Mouse (Mus musculus): ENCODE results near the gene Ndufaf3. TPM values are rescaled to one million over a fixed set of nuclear protein-coding genes. Genes with fewer than 3 reads are reported as not detected.

The Ndufaf3 gene
- polyA plus RNA-seq, 1 experiment, result 25.5 TPM

DNA sequence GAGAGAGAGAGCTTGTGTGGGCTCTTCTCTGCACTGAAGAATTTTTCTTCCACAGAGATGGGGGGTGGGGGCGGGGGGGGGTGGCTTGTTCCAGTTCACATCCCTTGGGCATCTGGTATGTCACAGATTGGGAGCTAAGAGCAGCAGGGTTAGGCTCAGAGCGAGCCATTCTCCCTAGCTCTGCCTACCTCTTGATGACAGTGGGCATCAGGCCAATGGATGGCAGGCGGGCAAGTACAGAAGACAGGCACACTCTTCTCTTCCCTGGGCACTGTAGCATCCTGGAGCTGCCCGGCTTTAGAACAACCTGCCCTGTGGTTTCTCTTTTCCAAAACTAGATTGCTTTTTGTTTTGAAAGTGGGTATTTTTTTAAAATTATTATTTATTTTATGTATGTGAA is 24.2 kb upstream of the Ndufaf3 start:
- Histone ChIP-seq H3K4me3 (ENCODE audit: insufficient read depth, low read length) (no peak overlapping the region), H3K4me1 (ENCODE audit: control insufficient read depth, insufficient read depth, low read length) (peaks cover 5% of the 10 kb centered on the region; the same call in 1 of the 2 replicates), H3K27ac (ENCODE audit: insufficient read depth, low read length) (no peak overlapping the region)
- TF ChIP-seq POLR2A (IDR thresholded peaks at IDR 0.05; ENCODE audit: low read depth, low read length), result no peak
- TF ChIP-seq CTCF (IDR thresholded peaks at IDR 0.05; ENCODE audit: borderline replicate concordance, insufficient read depth, low read length), result no peak

DNA sequence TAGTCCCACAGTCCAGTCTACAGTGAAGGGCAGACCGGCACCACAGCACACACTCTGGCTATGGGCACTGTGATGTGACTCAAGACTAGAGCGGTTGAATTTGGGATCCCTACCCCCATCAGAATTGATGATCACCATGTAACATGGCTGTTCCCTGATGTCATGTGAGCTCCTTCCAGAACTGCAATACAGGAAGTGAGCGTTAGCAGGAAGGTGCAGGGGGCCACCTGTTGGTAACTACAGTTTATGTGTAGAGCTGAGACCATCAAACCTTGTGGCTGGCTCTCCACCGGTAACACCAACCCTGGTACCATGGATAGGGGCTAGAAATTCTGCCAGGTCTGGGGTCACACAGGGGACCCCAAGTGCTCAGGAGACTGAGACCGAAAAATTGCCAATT is 22.0 kb upstream of the Ndufaf3 start:
- no peak overlapping the region for H3K27ac ChIP-seq (ENCODE audit: insufficient read depth, low read length)
- H3K4me1 ChIP-seq (ENCODE audit: control insufficient read depth, insufficient read depth, low read length), result peaks cover 5% of the 10 kb centered on the region; the same call in 1 of the 2 replicates
- H3K4me3 ChIP-seq (ENCODE audit: insufficient read depth, low read length), result no peak overlapping the region
- TF ChIP-seq POLR2A (IDR thresholded peaks at IDR 0.05; ENCODE audit: low read depth, low read length), result no peak
- TF ChIP-seq CTCF (IDR thresholded peaks at IDR 0.05; ENCODE audit: borderline replicate concordance, insufficient read depth, low read length), result no peak

DNA sequence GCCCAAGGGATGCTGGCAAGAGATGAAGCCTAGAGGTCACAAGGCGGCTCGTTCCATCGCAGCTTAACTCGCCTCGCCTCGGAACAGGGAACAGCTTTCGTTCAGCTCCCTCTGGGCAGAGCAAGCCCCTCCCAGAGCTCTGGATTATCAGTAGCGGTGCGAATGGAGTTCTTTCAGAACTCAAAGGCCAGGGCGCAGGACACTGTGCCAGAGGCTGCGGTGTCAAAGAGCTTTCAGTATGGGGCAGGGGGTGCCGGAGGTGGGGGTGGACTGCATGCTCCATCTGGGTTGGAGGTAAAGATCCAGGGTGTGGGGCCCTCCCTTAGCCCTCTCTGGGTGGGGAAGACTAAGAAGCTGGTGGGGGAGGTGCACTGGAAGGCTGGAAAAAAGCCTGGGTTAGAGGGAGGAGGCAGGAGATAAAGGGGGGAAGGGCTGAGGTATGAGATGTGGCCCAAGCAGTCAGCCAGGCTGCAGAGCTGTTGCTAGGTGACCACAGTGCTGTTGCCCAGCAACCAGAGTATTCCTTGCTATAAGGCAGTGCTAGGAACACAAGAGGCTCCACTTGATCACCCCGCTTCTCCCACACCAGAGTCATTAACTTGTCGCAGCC is 20.4 kb upstream of the Ndufaf3 start:
- Histone ChIP-seq H3K27ac (ENCODE audit: insufficient read depth, low read length) (no peak overlapping the region), H3K4me3 (ENCODE audit: insufficient read depth, low read length) (no peak overlapping the region), H3K4me1 (ENCODE audit: control insufficient read depth, insufficient read depth, low read length) (peaks cover 5% of the 10 kb centered on the region; the same call in 1 of the 2 replicates)
- no peak for TF ChIP-seq CTCF (IDR thresholded peaks at IDR 0.05; ENCODE audit: borderline replicate concordance, insufficient read depth, low read length)
- TF ChIP-seq POLR2A (IDR thresholded peaks at IDR 0.05; ENCODE audit: low read depth, low read length), result no peak

DNA sequence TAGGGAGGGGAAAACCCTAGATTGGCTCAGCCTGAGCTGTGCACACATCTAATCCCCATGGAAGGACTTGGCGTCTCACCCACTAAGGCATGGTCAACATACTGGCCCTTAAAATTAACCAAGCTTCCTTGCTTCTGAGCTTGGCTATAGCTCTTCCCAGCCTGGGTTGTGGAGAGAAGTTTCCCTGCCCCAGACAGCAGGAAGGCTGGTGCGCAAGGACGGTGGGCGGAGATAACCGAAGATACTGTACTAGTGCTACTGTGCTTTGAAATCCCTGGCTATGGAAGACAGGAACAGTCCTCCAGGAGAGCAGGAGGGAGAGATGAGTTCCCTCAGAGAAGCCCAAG is 12.1 kb upstream of the Ndufaf3 start:
- no peak overlapping the region for H3K27ac ChIP-seq (ENCODE audit: insufficient read depth, low read length)

DNA sequence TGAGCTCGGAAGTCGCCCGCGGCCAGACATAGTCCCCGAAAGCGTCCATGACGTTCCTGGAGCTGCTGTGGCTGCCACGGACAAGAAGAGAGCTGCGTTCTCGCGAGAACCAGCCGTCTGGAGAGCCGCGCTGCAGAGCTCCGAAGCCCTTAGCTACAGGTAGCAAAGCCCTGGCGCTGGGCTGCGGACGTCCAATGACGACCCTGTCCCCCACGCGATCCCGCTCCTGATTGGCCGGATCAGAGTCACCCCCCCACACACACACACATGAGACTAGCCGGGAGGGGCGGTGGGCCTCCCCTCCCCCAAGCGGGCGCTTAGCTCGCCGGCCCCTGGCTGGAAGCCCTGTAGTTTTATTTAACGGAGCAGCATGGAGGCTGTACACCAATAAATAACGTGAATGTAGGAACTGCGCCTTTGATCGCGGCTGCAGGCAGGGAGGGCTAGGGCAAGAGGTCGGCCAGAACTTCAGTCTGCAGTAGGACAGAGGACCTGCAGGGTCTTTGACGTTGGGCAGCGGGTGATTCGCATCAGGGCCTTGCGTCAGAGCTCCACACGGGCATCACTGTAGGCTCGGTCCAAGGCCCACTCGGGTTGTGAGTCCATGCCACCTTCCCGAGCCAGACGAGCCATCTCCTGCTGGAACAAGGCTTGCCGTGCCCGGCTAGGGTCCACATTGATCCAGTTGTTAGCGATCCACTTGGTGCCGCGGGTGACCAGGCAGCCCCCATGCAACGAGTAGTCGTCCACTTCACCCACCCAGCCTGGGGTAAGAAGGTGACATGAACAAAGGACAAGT is 11.5 kb upstream of the Ndufaf3 start, which contains the start of gene Wdr6:
Gene Wdr6, minus strand, starts transcription at position 195 of the 799 bp plus-strand sequence.
- Histone ChIP-seq H3K4me1 (ENCODE audit: control insufficient read depth, insufficient read depth, low read length) (0 out of 2 replicates have a peak, but pooled peaks cover 5% of the 10 kb centered on the region), H3K27ac (ENCODE audit: insufficient read depth, low read length) (peak within 1 kb of the TSS; percentile 6; the same call in 1 of the 2 replicates), H3K4me3 (ENCODE audit: insufficient read depth, low read length) (peak within 1 kb of the TSS; percentile 80)
- TF ChIP-seq CTCF (IDR thresholded peaks at IDR 0.05; ENCODE audit: borderline replicate concordance, insufficient read depth, low read length), result no peak
- TF ChIP-seq POLR2A (IDR thresholded peaks at IDR 0.05; ENCODE audit: low read depth, low read length), result peak; percentile 88

More for the DNA sequence above, 12.1 kb upstream of the Ndufaf3 start:
- 0 out of 2 replicates have a peak, but pooled peaks cover 5% of the 10 kb centered on the region for H3K4me1 ChIP-seq (ENCODE audit: control insufficient read depth, insufficient read depth, low read length)
- H3K4me3 ChIP-seq (ENCODE audit: insufficient read depth, low read length), result no peak overlapping the region
- TF ChIP-seq POLR2A (IDR thresholded peaks at IDR 0.05; ENCODE audit: low read depth, low read length) (no peak), CTCF (IDR thresholded peaks at IDR 0.05; ENCODE audit: borderline replicate concordance, insufficient read depth, low read length) (no peak)

DNA sequence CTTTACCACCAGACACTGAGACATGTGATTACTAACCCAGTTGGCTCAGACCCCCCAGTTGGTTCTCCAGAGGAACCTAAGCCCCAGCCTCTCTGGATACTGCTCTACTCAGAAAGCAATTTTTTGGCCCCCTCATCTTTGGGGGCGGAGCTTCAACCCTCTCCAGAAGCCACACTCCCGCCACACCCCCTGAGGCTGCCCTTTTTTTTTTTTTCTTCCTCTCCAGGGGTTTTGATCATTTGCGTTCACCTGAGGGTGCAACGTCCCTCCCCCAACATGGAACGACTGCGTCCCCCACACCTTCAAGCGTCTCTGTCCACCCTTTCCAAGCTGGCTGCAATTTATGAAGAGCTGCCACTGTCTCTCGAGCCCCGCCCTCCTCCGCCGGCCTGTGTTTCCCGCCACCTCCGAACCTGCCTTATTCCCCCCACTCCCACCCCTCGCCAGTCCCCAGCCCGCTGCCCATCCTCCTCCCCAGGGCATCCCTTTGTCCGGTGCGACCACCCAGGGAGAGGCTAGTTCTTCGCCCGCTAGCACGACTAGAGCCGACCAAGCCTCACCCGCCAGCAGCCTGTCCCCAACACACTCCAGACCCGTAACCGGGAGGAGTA is 10.8 kb upstream of the Ndufaf3 start:
- no peak overlapping the region for H3K27ac ChIP-seq (ENCODE audit: insufficient read depth, low read length)
- H3K4me1 ChIP-seq (ENCODE audit: control insufficient read depth, insufficient read depth, low read length), result 0 out of 2 replicates have a peak, but pooled peaks cover 5% of the 10 kb centered on the region
- TF ChIP-seq POLR2A (IDR thresholded peaks at IDR 0.05; ENCODE audit: low read depth, low read length) (no peak), CTCF (IDR thresholded peaks at IDR 0.05; ENCODE audit: borderline replicate concordance, insufficient read depth, low read length) (no peak)
- peak overlapping the region; percentile 80 for H3K4me3 ChIP-seq (ENCODE audit: insufficient read depth, low read length)

DNA sequence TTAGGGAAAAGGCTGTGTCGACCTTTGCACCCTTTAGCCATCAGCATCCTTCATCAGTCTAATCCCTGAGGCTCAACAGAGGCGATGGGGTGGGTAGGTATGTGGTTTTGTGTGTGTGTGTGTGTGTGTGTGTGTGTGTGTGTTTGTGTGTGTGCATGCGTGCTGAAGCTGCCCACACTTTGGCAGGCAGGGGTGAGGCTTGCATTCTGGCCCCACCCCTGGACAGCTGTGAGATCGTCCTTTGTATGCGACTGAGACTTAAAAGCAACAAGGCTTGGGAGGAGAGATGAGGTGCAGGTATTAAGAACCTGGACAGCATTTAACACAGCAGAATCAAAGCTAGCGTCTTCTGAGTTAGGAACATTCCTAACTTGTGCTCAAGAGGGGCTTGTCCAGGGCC is 9.8 kb upstream of the Ndufaf3 start:
- no peak for TF ChIP-seq POLR2A (IDR thresholded peaks at IDR 0.05; ENCODE audit: low read depth, low read length)
- no peak for TF ChIP-seq CTCF (IDR thresholded peaks at IDR 0.05; ENCODE audit: borderline replicate concordance, insufficient read depth, low read length)
- Histone ChIP-seq H3K4me1 (ENCODE audit: control insufficient read depth, insufficient read depth, low read length) (0 out of 2 replicates have a peak, but pooled peaks cover 5% of the 10 kb centered on the region), H3K27ac (ENCODE audit: insufficient read depth, low read length) (no peak overlapping the region), H3K4me3 (ENCODE audit: insufficient read depth, low read length) (no peak overlapping the region)

DNA sequence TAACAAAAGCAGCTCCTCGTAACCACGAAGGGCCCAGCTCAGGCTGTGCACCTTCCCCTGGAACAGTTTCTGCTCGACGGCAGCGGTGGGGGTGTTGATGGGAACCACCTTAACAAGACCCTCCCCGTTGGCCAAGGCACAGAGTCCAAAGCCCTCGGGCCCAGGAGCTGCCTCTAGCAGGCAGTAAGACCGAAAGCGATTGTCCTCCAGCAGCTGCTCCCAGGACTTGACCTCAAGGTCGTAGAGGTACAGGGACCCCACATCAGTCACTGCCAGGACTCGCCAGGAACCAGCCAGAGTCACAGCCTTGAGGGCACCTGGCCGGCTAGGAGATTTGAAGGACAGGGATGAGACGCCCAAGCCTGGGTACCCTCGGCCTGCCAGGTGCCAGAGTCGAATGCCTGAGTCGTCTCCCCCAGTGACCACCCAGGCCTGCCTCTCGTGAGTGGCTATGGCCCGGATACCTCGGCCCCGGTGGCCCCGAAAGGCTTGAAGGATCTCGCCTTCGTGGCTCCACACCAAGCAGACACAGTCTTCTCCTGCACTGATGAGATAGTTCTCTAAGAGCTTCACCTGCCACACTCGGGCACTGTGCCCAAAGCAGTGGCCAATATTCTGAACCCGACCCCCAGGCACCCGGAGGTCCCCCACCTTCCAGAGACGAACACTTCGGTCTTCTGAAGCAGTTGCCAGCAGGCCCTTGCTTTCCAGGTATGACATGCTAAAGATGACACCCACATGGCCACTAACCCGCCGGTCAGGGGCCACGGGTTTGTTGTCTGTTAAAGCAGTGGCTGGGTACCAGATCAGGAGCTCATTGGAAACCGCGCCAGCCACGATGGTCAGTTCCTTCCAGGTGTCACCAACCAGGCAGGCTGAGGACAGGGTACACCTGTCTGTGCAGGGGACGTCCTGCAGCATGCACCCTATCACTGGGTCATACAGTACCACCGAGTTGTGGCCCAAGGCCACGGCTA is 8.4 kb upstream of the Ndufaf3 start:
- H3K4me3 ChIP-seq (ENCODE audit: insufficient read depth, low read length), result no peak overlapping the region
- no peak overlapping the region for H3K27ac ChIP-seq (ENCODE audit: insufficient read depth, low read length)
- TF ChIP-seq CTCF (IDR thresholded peaks at IDR 0.05; ENCODE audit: borderline replicate concordance, insufficient read depth, low read length), result no peak
- no peak for TF ChIP-seq POLR2A (IDR thresholded peaks at IDR 0.05; ENCODE audit: low read depth, low read length)
- H3K4me1 ChIP-seq (ENCODE audit: control insufficient read depth, insufficient read depth, low read length), result 0 out of 2 replicates have a peak, but pooled peaks cover 5% of the 10 kb centered on the region

DNA sequence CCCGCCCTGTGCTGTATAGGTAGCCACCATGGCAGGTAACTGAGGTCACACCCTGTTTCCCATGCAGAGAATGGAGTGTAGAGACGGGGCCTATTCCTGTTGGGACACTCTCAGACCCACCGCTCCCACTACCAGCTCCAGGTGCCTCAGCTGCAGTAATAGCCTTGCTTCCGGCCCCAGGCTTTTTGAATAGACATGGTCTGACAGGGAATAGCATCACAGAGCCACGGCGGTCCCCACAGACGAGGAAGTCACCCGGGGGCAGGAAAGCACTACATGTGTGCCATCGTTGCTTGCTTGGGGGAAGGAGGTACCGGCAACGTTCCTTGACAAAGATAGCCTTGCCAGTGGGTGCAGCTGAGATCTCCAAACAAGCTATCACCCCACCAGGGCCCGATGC is 7.7 kb upstream of the Ndufaf3 start:
- no peak overlapping the region for H3K4me3 ChIP-seq (ENCODE audit: insufficient read depth, low read length)

More for the DNA sequence above, 7.7 kb upstream of the Ndufaf3 start:
- Histone ChIP-seq H3K27ac (ENCODE audit: insufficient read depth, low read length) (no peak overlapping the region), H3K4me1 (ENCODE audit: control insufficient read depth, insufficient read depth, low read length) (0 out of 2 replicates have a peak, but pooled peaks cover 5% of the 10 kb centered on the region)
- TF ChIP-seq CTCF (IDR thresholded peaks at IDR 0.05; ENCODE audit: borderline replicate concordance, insufficient read depth, low read length) (no peak), POLR2A (IDR thresholded peaks at IDR 0.05; ENCODE audit: low read depth, low read length) (no peak)

All from embryonic fibroblast, embryonic 13.5 days (primary cell).